Mouse (Mus musculus) intestine, embryonic 16.5 days (tissue): ENCODE measurements around the gene Dazl. TPM values are rescaled to one million over a fixed set of nuclear protein-coding genes. Genes with fewer than 3 reads are reported as not detected.
A peak's percentile ranks its signal among the peaks of the same experiment; 100 is the strongest.

Experiments used
- ATAC-seq: fragments of 200-750 bp; cut with Nextera tagmentation; 2 replicates; pipeline ENCODE4 v1.8.0; 2017; ENCODE audit warnings: moderate TSS enrichment, moderate library complexity
- H3K27ac ChIP-seq: fragments of 300-500 bp; sonication (generic); 2 replicates; pipeline ENCODE4 v1.5.1; 2014; ENCODE audit warnings: mild to moderate bottlenecking, low read length
- H3K27me3 ChIP-seq: fragments of 300-500 bp; sonication (generic); replicated peaks from 2 replicates; pipeline ENCODE4 v1.6.1; 2014; ENCODE audit warnings: low read length, control low read depth, mixed read lengths; ENCODE audit not compliant: control insufficient read depth, insufficient read depth
- H3K36me3 ChIP-seq: fragments of 300-500 bp; sonication (generic); 2 replicates; pipeline ENCODE4 v1.6.1; 2014; ENCODE audit warnings: low read length, control low read depth; ENCODE audit not compliant: control insufficient read depth, insufficient read depth
- H3K4me1 ChIP-seq: fragments of 300-500 bp; sonication (generic); 2 replicates; pipeline ENCODE4 v1.6.1; 2014; ENCODE audit warnings: low read length, control low read depth, mixed read lengths; ENCODE audit not compliant: control insufficient read depth, insufficient read depth
- H3K4me2 ChIP-seq: fragments of 300-500 bp; sonication (generic); 2 replicates; pipeline ENCODE4 v1.6.1; 2014; ENCODE audit warnings: low read depth, low read length, control low read depth
- H3K4me3 ChIP-seq: fragments of 300-500 bp; sonication (generic); 2 replicates; pipeline ENCODE4 v1.5.1; 2014; ENCODE audit warnings: mild to moderate bottlenecking, low read length
- H3K9ac ChIP-seq: fragments of 300-500 bp; sonication (generic); 2 replicates; pipeline ENCODE4 v1.6.1; 2014; ENCODE audit warnings: low read depth, low read length
- H3K9me3 ChIP-seq: fragments of 300-500 bp; sonication (generic); 2 replicates; pipeline ENCODE4 v1.6.1; 2016; ENCODE audit warnings: low read length, control low read depth; ENCODE audit not compliant: control insufficient read depth
- WGBS: fragments of 180-500 bp; shearing (Covaris S2); extraction: QIAGEN DNeasy Blood & Tissue Kit; methylation state at CpG from one replicate; pipeline ENCODE4 v1.1.7; 2014; 5-methylcytosine and 5-hydroxymethylcytosine counted together
- polyA plus RNA-seq: library from polyadenylated mRNA; unstranded; fragments of >200 nt; fragmentation: Nextera tagmentation; extraction: Ambion mirVana; gene quantifications from 2 replicates; pipeline ENCODE4 v1.2.1, GENCODE M21; 2015

The Dazl gene
- polyA plus RNA-seq, 1 experiment from 2014 or later, result 0.60 TPM

GRCm38 (mm10) chr17:50237818-50238610 lies 55.4 kb downstream of the Dazl start:
- no peaks in the 10 kb centered on the region for H3K4me1 ChIP-seq
- ATAC-seq, result no peak

DNA sequence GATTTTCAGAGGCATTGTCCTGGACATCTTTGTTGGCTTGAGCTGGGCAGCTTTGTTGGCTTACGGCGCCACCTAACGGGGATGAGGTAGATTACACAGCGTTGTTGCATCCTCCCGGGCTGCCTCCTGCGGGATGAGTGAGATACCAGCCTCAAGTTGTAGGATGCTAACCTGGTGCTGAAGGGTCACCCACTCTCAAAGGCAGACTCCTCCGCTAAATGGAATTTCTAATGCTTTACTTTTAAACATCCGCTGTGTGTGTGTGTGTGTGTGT lies 56.1 kb downstream of the Dazl start:
- no peak overlapping the region for H3K27ac ChIP-seq
- H3K4me1 ChIP-seq, result no peaks in the 10 kb centered on the region
- H3K4me3 ChIP-seq, result no peak overlapping the region
- no peak overlapping the region for H3K4me2 ChIP-seq
- no peak overlapping the region for H3K9ac ChIP-seq
- no peaks in the 10 kb centered on the region for H3K27me3 ChIP-seq
- no peaks in the 10 kb centered on the region for H3K36me3 ChIP-seq
- ATAC-seq, result peak; percentile 67; the same call in 1 of the 2 replicates
- no peaks in the 10 kb centered on the region for H3K9me3 ChIP-seq
- 6% methylated on average over 8 of the region's 8 CpGs for WGBS

More at GRCm38 (mm10) chr17:50237818-50238610, 55.4 kb downstream of the Dazl start:
- no peak overlapping the region for H3K9ac ChIP-seq
- no peaks in the 10 kb centered on the region for H3K36me3 ChIP-seq
- 55% methylated on average over 11 of the region's 11 CpGs for WGBS
- H3K27me3 ChIP-seq, result no peaks in the 10 kb centered on the region
- no peaks in the 10 kb centered on the region for H3K9me3 ChIP-seq
- no peak overlapping the region for H3K27ac ChIP-seq
- no peak overlapping the region for H3K4me3 ChIP-seq
- H3K4me2 ChIP-seq, result no peak overlapping the region

DNA sequence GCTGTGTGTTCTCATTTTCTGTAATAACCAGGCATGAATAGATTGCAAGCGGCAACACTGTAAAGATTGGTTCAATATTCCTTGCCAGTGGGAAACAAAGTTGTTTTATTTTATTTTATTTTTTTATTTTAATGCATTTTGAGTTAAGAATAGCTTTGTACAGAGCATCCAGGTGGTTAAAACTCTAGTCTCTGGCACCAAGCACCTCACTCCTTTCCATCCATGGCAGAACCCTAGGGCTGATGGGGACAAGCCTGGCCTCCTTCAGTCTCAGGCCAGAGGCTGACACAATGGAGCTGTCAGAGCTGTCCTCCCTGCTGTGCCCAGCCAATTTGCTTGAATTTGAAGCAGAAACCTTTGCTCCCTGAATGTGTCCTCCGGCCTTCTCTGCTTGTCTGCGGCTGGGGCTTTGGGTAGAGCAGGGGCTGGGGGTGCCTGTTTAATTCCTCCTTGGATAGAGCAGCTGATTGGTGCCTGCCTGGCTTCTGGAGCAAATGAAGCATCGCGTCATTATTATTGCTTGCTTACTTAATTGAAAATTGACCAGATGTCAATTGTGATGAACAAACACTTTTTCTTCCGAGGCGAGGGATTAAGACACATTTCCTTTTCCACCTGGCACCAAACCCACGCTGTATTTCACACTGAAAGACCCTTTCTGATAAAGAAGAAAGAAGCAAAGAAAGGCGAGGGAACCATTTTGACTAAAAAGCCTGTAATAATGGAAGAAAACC lies 56.6 kb downstream of the Dazl start:
- no peak for ATAC-seq
- Histone ChIP-seq H3K4me1 (no peaks in the 10 kb centered on the region), H3K4me2 (no peak overlapping the region), H3K27ac (no peak overlapping the region), H3K27me3 (no peaks in the 10 kb centered on the region), H3K9ac (no peak overlapping the region), H3K36me3 (no peaks in the 10 kb centered on the region), H3K4me3 (no peak overlapping the region), H3K9me3 (no peaks in the 10 kb centered on the region)
- 53% methylated on average over 9 of the region's 9 CpGs for WGBS

GRCm38 (mm10) chr17:50235943-50236701 lies 57.3 kb downstream of the Dazl start:
- 65% methylated on average over 13 of the region's 13 CpGs for WGBS
- no peak overlapping the region for H3K4me2 ChIP-seq
- no peak overlapping the region for H3K27ac ChIP-seq
- H3K9ac ChIP-seq, result no peak overlapping the region
- no peak overlapping the region for H3K4me3 ChIP-seq
- no peaks in the 10 kb centered on the region for H3K27me3 ChIP-seq
- H3K4me1 ChIP-seq, result no peaks in the 10 kb centered on the region
- H3K9me3 ChIP-seq, result no peaks in the 10 kb centered on the region
- H3K36me3 ChIP-seq, result no peaks in the 10 kb centered on the region
- ATAC-seq, result no peak

DNA sequence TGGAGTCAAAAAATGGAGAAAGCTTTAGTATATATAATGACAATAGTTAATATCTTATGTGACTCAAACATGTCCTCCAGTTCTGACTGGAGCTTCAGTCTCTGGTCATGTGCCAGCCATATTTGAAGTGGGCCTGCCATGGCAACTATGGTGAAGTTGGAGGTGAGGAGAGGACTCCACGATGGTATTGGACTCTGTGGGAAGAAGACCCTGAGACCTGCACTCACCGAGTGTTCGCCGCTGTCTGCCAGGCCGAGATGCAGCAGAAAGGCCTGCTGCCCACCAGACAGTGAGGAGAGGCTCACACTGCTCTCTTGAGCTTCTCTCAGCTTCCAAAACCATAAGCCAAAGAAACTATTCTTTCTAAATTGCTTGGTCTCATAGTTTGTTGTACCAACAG lies 59.5 kb downstream of the Dazl start:
- no peak for ATAC-seq
- Histone ChIP-seq H3K9ac (no peak overlapping the region), H3K4me3 (no peak overlapping the region), H3K36me3 (no peaks in the 10 kb centered on the region), H3K27ac (no peak overlapping the region), H3K9me3 (no peaks in the 10 kb centered on the region), H3K4me1 (no peaks in the 10 kb centered on the region), H3K4me2 (no peak overlapping the region), H3K27me3 (no peaks in the 10 kb centered on the region)
- WGBS, result 92% methylated on average over 5 of the region's 5 CpGs

GRCm38 (mm10) chr17:50232821-50233220 lies 60.6 kb downstream of the Dazl start:
- no peaks in the 10 kb centered on the region for H3K9me3 ChIP-seq
- no peak overlapping the region for H3K4me2 ChIP-seq
- WGBS, result 92% methylated on average over 11 of the region's 11 CpGs
- H3K4me3 ChIP-seq, result no peak overlapping the region
- no peaks in the 10 kb centered on the region for H3K36me3 ChIP-seq
- no peak for ATAC-seq
- H3K4me1 ChIP-seq, result no peaks in the 10 kb centered on the region
- H3K27ac ChIP-seq, result no peak overlapping the region
- H3K9ac ChIP-seq, result no peak overlapping the region
- H3K27me3 ChIP-seq, result no peaks in the 10 kb centered on the region

DNA sequence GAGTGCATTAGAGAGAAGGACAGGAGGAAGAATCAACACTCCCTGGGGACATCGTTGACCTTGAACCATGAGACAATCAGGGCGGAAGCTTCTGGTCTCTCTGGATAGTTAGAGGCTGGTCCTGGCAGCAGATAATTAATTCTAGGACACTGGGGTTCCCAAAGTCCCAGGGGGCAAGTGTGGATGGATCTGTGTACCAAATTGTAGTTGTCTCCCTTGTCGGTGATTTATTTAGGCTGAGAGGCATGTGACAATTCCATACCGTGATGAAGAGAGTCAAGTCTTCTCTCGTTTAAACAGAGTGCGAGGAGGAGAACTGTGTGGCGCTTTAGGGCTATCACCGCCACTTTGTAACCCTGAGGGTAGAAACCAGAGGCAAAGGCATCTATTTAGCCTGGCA lies 62.2 kb downstream of the Dazl start:
- Histone ChIP-seq H3K4me3 (no peak overlapping the region), H3K4me1 (no peaks in the 10 kb centered on the region), H3K4me2 (no peak overlapping the region), H3K27me3 (no peaks in the 10 kb centered on the region), H3K9ac (no peak overlapping the region), H3K27ac (no peak overlapping the region), H3K36me3 (no peaks in the 10 kb centered on the region), H3K9me3 (no peaks in the 10 kb centered on the region)
- 87% methylated on average over 8 of the region's 8 CpGs for WGBS
- ATAC-seq, result no peak

DNA sequence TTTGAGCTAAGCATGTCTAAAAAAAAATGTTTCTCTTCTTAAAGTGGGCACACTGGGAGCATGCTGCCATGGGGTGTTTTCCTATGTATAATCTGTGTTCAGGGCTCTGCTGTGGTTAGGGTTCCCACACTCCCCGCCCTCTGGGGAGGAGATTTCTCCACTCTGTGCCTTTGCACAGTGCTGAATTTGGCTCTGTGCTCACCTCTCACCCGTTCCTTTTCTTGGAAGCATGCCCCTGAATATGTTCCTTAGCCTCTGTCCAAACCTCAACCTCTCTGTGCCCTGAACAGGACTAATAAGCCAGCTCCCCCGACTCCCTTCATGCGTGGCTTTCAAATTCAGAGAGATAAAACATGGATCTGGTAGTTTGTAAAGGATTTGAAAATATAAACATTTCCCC lies 63.9 kb downstream of the Dazl start:
- Histone ChIP-seq H3K9me3 (no peaks in the 10 kb centered on the region), H3K4me1 (no peaks in the 10 kb centered on the region), H3K4me3 (no peak overlapping the region), H3K27me3 (no peaks in the 10 kb centered on the region), H3K4me2 (no peak overlapping the region), H3K36me3 (no peaks in the 10 kb centered on the region), H3K27ac (no peak overlapping the region), H3K9ac (no peak overlapping the region)
- no peak for ATAC-seq
- WGBS, result 51% methylated on average over 4 of the region's 4 CpGs
